Mouse (Mus musculus): ENCODE measurements around the gene Slc6a11. TPM values are rescaled to one million over a fixed set of nuclear protein-coding genes. Genes with fewer than 3 reads are reported as not detected.

Gene Slc6a11
- 10.3 and 21.0 TPM in 2 replicates for polyA plus RNA-seq (2021; fragmentation: Nextera tagmentation)
- long read RNA-seq, experiment 1, full-length matches to known transcripts, result 3 of 33 reads
- long read RNA-seq, experiment 1, partial matches to known transcripts, result 28 of 33 reads
- long read RNA-seq, experiment 1, other reads (novel, unspliced or antisense), result 2 of 33 reads
- long read RNA-seq, experiment 2, partial matches to known transcripts, result 1 of 6 reads
- long read RNA-seq, experiment 2, other reads (novel, unspliced or antisense), result 5 of 6 reads

GRCm38 (mm10) chr6:114131122-114131872 lies at the start of gene Slc6a11:
Slc6a11 (plus strand) TSS chr6:114131241.

GRCm38 (mm10) chr6:114282469-114283277 lies 151.6 kb downstream of the Slc6a11 start, which contains the start of gene Slc6a1:
Slc6a1 (plus strand) TSS chr6:114282635.

Other genes with a start within 250 kb of the Slc6a11 start
- gene Atp2b2, start 88.6 kb upstream of the Slc6a11 start, polyA plus RNA-seq (2021; fragmentation: Nextera tagmentation), result 135 and 175 TPM in 2 replicates
- gene Slc6a1, start 151.4 kb downstream of the Slc6a11 start, polyA plus RNA-seq (2021; fragmentation: Nextera tagmentation), result 116 and 140 TPM in 2 replicates

Measured in left cerebral cortex, adult 6 months (tissue).